Mouse (Mus musculus) midbrain, embryonic 15.5 days (tissue): ENCODE measurements at regions not wholly inside any gene's neighbourhood (a gene's known extent, or its start where the extent isn't known, plus 50 kb on each side); places are given as distances from the start of the nearest gene placed in this dataset.

Source experiments
- ATAC-seq: fragments of 200-750 bp; cut with Nextera tagmentation; replicated peaks from 2 replicates; pipeline ENCODE4 v1.8.0; 2017; ENCODE audit warnings: moderate TSS enrichment
- H3K27ac ChIP-seq: fragments of 300-500 bp; sonication (generic); 2 replicates; pipeline ENCODE4 v1.5.1; 2015; ENCODE audit warnings: mild to moderate bottlenecking, inconsistent platforms
- H3K27me3 ChIP-seq: fragments of 300-500 bp; sonication (generic); replicated peaks from 2 replicates; pipeline ENCODE4 v1.6.1; 2015; ENCODE audit warnings: inconsistent platforms
- H3K36me3 ChIP-seq: fragments of 300-500 bp; sonication (generic); replicated peaks from 2 replicates; pipeline ENCODE4 v1.6.1; 2015; ENCODE audit warnings: inconsistent platforms
- H3K4me1 ChIP-seq: fragments of 300-500 bp; sonication (generic); 2 replicates; pipeline ENCODE4 v1.6.1; 2015; ENCODE audit warnings: inconsistent platforms
- H3K4me2 ChIP-seq: fragments of 300-500 bp; sonication (generic); 2 replicates; pipeline ENCODE4 v1.6.1; 2015; ENCODE audit warnings: inconsistent platforms, mild to moderate bottlenecking, moderate library complexity
- H3K4me3 ChIP-seq: fragments of 300-500 bp; sonication (generic); 2 replicates; pipeline ENCODE4 v1.5.1; 2015; ENCODE audit warnings: mild to moderate bottlenecking, inconsistent platforms
- H3K9ac ChIP-seq: fragments of 300-500 bp; sonication (generic); 2 replicates; pipeline ENCODE4 v1.6.1; 2015; ENCODE audit warnings: mild to moderate bottlenecking, inconsistent platforms
- H3K9me3 ChIP-seq: fragments of 300-500 bp; sonication (generic); 2 replicates; pipeline ENCODE4 v1.6.1; 2016; ENCODE audit warnings: inconsistent platforms
- WGBS: fragments of 180-500 bp; shearing (Covaris S2); methylation state at CpG from one replicate; pipeline ENCODE4 v1.1.7; 2015; ENCODE audit warnings: mixed read lengths; 5-methylcytosine and 5-hydroxymethylcytosine counted together

DNA sequence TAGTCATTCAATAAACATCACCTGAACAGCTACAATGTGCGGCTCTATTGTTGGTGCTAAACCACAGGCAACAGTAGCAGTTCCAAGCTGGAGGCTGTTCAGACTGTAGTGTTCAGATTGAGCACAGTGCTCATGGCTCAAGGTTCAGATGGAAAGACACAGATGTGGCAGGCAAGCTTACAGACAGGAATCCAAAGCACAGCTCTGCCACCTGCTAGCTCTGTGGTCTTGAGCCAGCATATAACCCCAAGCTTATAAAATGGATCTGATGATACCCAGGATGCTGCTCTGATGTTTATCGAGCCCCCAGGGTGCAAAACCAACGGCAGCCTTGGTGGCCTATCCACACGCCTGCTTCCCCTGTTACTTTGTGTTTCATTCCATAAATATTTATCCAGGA, 53.2 kb upstream of the Arntl start:
- Histone ChIP-seq H3K9ac (no peak overlapping the region), H3K4me1 (peaks cover 10% of the 10 kb centered on the region; the same call in 1 of the 2 replicates), H3K4me3 (no peak overlapping the region), H3K4me2 (no peak overlapping the region), H3K27ac (no peak overlapping the region), H3K27me3 (no peaks in the 10 kb centered on the region), H3K36me3 (no peaks in the 10 kb centered on the region), H3K9me3 (no peaks in the 10 kb centered on the region)
- no peak for ATAC-seq
- 85% methylated on average over 4 of the region's 4 CpGs for WGBS

DNA sequence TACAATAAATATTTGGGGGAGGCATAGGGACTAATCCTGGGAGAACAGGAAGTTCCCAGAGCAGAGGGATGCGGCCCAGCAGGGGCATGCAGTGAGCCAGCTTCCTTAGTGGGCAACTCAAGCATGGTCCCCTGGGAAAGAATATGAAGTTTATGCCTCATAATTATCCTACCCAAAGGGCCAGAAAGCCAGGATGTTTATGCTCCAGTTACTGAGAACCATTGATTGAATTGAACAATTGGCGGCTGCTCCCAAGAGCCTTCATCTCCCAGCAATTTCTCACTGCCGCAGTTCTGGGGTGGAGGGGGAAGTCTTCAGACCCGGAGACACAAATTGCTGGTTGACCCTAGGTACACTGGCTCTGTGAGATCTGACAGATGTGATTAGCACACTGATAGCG, 50.9 kb upstream of the Arntl start:
- H3K27ac ChIP-seq, result no peak overlapping the region
- WGBS, result 73% methylated on average over 5 of the region's 5 CpGs

DNA sequence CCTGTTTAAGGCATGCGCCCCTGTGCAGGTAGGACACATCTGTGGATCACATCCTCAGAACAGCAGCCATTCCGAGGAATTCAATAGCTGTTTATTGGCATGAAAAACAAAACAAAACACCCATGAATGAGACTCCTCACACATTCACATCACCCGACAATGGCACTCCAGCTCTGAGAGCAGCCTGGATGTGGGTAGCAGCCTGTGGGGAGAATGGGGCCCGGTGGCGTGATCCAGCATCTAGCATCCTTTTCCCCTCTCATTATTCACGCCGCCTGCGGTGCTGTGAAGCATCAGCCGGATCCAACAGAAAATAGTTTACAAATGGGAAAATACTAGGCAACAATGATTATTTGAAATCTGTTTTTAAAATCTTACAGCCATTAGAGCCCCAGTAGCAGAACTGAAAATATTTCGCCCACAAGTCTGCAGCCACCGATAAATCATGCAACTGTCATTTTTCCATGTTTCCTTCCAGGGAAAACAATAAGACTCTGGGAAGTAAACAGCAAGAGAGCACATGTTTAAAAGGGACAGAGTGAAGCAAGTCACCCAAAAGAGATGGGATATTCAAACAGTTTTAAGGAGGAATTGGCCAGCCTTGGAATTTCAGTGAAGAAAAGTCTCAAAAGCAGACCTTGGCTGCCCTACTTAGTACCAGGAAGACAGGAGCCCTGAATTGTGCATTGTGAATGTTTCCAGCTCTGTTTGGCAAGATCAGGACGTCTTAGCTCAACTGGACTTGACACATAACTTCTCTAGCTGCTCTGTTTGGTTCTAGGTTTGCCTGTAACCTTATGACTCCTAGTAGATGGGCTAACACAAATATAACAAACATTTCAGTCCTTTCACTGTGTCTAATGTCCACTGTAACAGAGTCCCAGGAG, 50.2 kb upstream of the Arntl start:
- 65% methylated on average over 12 of the region's 12 CpGs for WGBS
- H3K27ac ChIP-seq, result no peak overlapping the region

More for the DNA sequence above, 50.9 kb upstream of the Arntl start:
- Histone ChIP-seq H3K9me3 (no peaks in the 10 kb centered on the region), H3K4me1 (peaks cover 3% of the 10 kb centered on the region; the same call in 1 of the 2 replicates), H3K4me3 (no peak overlapping the region), H3K36me3 (no peaks in the 10 kb centered on the region), H3K4me2 (no peak overlapping the region), H3K9ac (no peak overlapping the region), H3K27me3 (no peaks in the 10 kb centered on the region)
- no peak for ATAC-seq

More for the DNA sequence above, 50.2 kb upstream of the Arntl start:
- Histone ChIP-seq H3K9me3 (no peaks in the 10 kb centered on the region), H3K4me1 (peaks cover 3% of the 10 kb centered on the region; the same call in 1 of the 2 replicates), H3K4me3 (no peak overlapping the region), H3K9ac (no peak overlapping the region), H3K4me2 (no peak overlapping the region), H3K36me3 (no peaks in the 10 kb centered on the region), H3K27me3 (no peaks in the 10 kb centered on the region)
- ATAC-seq, result no peak
